Mouse (Mus musculus): Measurements from ENCODE around the gene Wdr48. TPM values are rescaled to one million over a fixed set of nuclear protein-coding genes. Genes with fewer than 3 reads are reported as not detected.

The Wdr48 gene
- polyA plus RNA-seq, 1 experiment from 2014 or later: 36.1 TPM

DNA sequence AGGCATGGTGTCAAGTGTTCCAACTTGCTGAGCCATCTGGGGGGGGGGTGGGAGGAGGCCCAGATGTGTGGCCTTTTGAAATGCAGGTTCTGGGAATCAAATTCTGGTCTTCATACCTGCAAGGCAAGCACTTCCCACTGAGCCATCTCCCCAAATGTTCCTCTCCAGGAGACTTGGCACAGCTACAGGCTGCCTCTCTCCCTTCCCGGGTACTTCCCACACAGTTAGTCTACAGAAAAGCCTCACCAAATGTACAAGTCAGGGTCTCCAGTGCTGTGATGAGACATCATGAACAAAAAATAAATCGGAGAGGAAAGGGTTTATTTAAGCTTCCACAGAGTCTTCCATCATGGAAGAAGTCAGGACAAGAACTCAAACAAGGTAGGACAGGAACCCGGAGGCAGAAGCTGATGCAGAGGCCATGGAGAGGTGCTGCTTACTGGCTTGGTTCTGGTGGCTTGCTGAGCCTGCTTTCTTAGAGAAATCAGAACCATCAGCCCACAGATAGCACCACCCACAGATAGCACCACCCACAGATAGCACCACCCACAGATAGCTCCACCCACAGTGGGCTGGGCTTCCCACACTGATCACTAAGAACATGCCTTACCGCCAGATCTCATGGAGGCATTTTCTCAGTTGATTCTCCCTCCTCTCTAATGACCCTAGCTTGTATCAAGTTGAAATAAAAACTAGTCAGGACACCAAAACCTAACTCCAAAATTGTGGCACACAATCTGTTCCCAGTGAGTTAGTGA, 7.4 kb upstream of the Wdr48 start:
- no peak for ATAC-seq (ENCODE audit: insufficient number of reproducible peaks, insufficient read depth, low FRiP score, low read depth)
- Histone ChIP-seq H3K4me3 (ENCODE audit: control insufficient read depth in 1 of 2, insufficient read depth in 1 of 2, low read depth in 1 of 2, low read length in 2 of 2) (no peak overlapping the region), H3K4me2 (ENCODE audit: low read length) (no peak overlapping the region), H3K9me3 (ENCODE audit: control insufficient read depth, low read length) (no peaks in the 10 kb centered on the region), H3K27ac (replicated peaks in 1 of 2; ENCODE audit: control insufficient read depth in 1 of 2, insufficient read depth in 1 of 2, low read depth in 2 of 2, low read length in 2 of 2) (no peak overlapping the region), H3K27me3 (ENCODE audit: control insufficient read depth, insufficient read depth, low read length) (no peaks in the 10 kb centered on the region), H3K4me1 (ENCODE audit: control insufficient read depth in 2 of 2, insufficient read depth in 2 of 2, low read length in 2 of 2) (no peaks in the 10 kb centered on the region), H3K9ac (ENCODE audit: low read length) (no peak overlapping the region), H3K36me3 (ENCODE audit: control insufficient read depth, insufficient read depth, low read length) (no peaks in the 10 kb centered on the region)
- WGBS: 59% methylated on average over 4 of the region's 4 CpGs

GRCm38 (mm10) chr9:119888843-119889246, 5.8 kb upstream of the Wdr48 start:
- Histone ChIP-seq H3K4me1 (ENCODE audit: control insufficient read depth in 2 of 2, insufficient read depth in 2 of 2, low read length in 2 of 2) (no peaks in the 10 kb centered on the region), H3K4me3 (ENCODE audit: control insufficient read depth in 1 of 2, insufficient read depth in 1 of 2, low read depth in 1 of 2, low read length in 2 of 2) (no peak overlapping the region), H3K36me3 (ENCODE audit: control insufficient read depth, insufficient read depth, low read length) (no peaks in the 10 kb centered on the region), H3K27ac (replicated peaks in 1 of 2; ENCODE audit: control insufficient read depth in 1 of 2, insufficient read depth in 1 of 2, low read depth in 2 of 2, low read length in 2 of 2) (no peak overlapping the region), H3K27me3 (ENCODE audit: control insufficient read depth, insufficient read depth, low read length) (no peaks in the 10 kb centered on the region), H3K4me2 (ENCODE audit: low read length) (no peak overlapping the region), H3K9me3 (ENCODE audit: control insufficient read depth, low read length) (no peaks in the 10 kb centered on the region), H3K9ac (ENCODE audit: low read length) (no peak overlapping the region)
- WGBS: 50% methylated on average over 2 of the region's 2 CpGs
- ATAC-seq (ENCODE audit: insufficient number of reproducible peaks, insufficient read depth, low FRiP score, low read depth): no peak

DNA sequence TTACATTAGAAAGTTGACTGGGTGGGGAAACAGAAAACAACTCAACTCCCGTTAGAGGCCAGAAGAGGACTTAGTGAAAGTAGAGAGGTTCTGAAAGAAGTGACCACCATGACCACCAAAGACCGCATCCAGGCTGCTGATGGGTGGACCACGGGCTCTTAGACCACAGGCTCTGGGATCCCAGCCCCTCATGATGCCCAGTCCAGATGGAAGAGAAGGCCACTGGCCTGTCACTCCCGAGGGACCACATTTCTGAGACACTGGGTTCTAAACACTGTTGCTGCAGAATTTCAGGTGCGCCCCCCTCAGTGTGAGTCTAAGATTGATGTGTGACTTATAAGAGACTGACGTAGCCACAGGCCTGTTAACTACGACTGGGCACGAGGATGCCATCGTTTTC, 5.2 kb upstream of the Wdr48 start:
- Histone ChIP-seq H3K4me2 (ENCODE audit: low read length) (no peak overlapping the region), H3K27me3 (ENCODE audit: control insufficient read depth, insufficient read depth, low read length) (no peaks in the 10 kb centered on the region), H3K27ac (replicated peaks in 1 of 2; ENCODE audit: control insufficient read depth in 1 of 2, insufficient read depth in 1 of 2, low read depth in 2 of 2, low read length in 2 of 2) (no peak overlapping the region), H3K9ac (ENCODE audit: low read length) (no peak overlapping the region), H3K36me3 (ENCODE audit: control insufficient read depth, insufficient read depth, low read length) (no peaks in the 10 kb centered on the region), H3K4me3 (ENCODE audit: control insufficient read depth in 1 of 2, insufficient read depth in 1 of 2, low read depth in 1 of 2, low read length in 2 of 2) (no peak overlapping the region), H3K4me1 (ENCODE audit: control insufficient read depth in 2 of 2, insufficient read depth in 2 of 2, low read length in 2 of 2) (0 out of 4 replicates have a peak, but pooled peaks cover 0 to 3% of the 10 kb centered on the region in 2 experiments), H3K9me3 (ENCODE audit: control insufficient read depth, low read length) (no peaks in the 10 kb centered on the region)
- 82% methylated on average over 9 of the region's 9 CpGs for WGBS
- ATAC-seq (ENCODE audit: insufficient number of reproducible peaks, insufficient read depth, low FRiP score, low read depth): no peak

DNA sequence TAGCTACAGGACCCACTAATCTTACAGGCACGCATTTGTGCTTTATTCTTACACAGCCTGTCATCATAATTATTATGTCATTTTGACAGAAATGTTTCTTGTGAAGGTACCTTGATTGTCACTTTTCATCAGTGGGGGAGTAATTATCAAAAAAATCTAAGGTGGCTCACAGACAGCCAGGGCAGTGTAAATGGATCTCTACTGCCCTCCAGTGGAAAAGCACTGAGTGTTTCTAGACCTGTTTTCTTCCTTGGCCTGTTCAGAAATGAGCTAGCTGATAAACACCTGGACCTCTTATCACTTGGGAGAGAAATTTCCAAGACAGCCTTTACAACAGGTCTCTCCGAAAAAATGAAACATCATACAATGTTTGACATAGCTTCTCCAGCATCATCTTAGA, 4.0 kb upstream of the Wdr48 start:
- Histone ChIP-seq H3K27me3 (ENCODE audit: control insufficient read depth, insufficient read depth, low read length) (no peaks in the 10 kb centered on the region), H3K27ac (replicated peaks in 1 of 2; ENCODE audit: control insufficient read depth in 1 of 2, insufficient read depth in 1 of 2, low read depth in 2 of 2, low read length in 2 of 2) (no peak overlapping the region), H3K36me3 (ENCODE audit: control insufficient read depth, insufficient read depth, low read length) (no peaks in the 10 kb centered on the region), H3K4me1 (ENCODE audit: control insufficient read depth in 2 of 2, insufficient read depth in 2 of 2, low read length in 2 of 2) (peaks cover 4 to 7% of the 10 kb centered on the region in 2 experiments), H3K9ac (ENCODE audit: low read length) (no peak overlapping the region), H3K4me3 (ENCODE audit: control insufficient read depth in 1 of 2, insufficient read depth in 1 of 2, low read depth in 1 of 2, low read length in 2 of 2) (no peak overlapping the region), H3K4me2 (ENCODE audit: low read length) (no peak overlapping the region), H3K9me3 (ENCODE audit: control insufficient read depth, low read length) (no peaks in the 10 kb centered on the region)
- ATAC-seq (ENCODE audit: insufficient number of reproducible peaks, insufficient read depth, low FRiP score, low read depth): no peak
- WGBS: 44% methylated on average over 2 of the region's 2 CpGs

DNA sequence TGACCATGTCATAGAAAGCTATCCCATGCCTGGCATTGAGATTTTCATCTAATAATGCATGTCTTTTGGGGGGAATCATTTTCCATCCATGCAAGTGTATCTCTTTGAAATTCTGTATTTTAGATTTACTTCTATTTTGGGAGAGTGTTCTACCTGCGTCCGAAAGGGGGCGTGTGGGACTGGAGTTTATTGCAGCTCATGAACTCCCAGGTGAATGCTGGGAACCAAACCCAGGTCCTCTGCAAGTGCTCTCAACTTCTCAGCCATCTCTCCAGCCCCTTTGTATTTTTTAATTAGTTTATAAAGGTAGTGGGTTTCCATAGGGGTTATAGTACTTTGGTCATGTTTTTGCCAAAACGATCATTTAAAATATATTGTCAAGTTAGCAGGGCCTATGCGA, 797 bp upstream of the Wdr48 start:
- H3K27ac ChIP-seq (replicated peaks in 1 of 2; ENCODE audit: control insufficient read depth in 1 of 2, insufficient read depth in 1 of 2, low read depth in 2 of 2, low read length in 2 of 2): no peak overlapping the region
- no peak overlapping the region for H3K4me3 ChIP-seq (ENCODE audit: control insufficient read depth in 1 of 2, insufficient read depth in 1 of 2, low read depth in 1 of 2, low read length in 2 of 2)
- H3K9ac ChIP-seq (ENCODE audit: low read length): no peak overlapping the region; the same call in 1 of the 2 replicates

DNA sequence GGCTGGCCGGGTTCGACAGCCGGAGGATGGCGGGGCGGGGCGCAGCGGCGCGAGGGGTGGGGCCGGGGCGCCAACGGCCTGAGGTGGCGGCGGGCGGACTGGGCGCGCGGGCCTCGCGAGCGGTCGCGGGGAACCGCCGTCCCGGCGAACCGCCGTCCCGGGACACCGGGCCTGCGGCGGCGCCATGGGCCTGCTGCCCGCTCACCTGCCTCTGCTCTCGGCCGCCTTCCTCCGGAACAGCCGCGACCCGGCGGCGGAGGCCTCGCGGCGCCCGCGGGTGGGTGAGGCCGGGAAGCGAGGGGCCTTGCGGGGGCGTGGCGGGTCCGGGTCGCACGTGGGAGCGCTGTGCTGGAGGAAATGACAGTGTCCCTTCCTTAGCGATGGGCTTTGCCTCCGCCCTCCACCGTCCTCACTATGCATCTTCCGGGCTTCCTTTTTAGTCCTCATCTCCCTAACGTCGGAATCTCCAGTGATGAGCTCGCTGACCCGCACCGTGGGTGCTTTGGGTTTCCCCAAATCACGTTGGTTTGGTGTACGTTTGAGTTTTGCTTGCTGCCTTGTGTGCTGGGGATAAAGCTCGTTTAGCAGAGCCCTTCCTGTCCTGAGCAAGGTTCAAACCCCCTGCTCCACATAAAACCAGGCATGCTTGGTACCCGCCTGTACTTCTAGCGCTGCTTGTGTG, 503 bp downstream of the Wdr48 start:
- H3K27ac ChIP-seq (replicated peaks in 1 of 2; ENCODE audit: control insufficient read depth in 1 of 2, insufficient read depth in 1 of 2, low read depth in 2 of 2, low read length in 2 of 2): peak overlapping the region; percentile 22 to 66; a peak in 3 of 4 replicates
- H3K9ac ChIP-seq (ENCODE audit: low read length): peak overlapping the region; percentile 94
- no peaks in the 10 kb centered on the region for H3K36me3 ChIP-seq (ENCODE audit: control insufficient read depth, insufficient read depth, low read length)
- WGBS: 2% methylated on average over 38 of the region's 71 CpGs
- H3K4me1 ChIP-seq (ENCODE audit: control insufficient read depth in 2 of 2, insufficient read depth in 2 of 2, low read length in 2 of 2): peaks cover 5 to 13% of the 10 kb centered on the region in 2 experiments
- peak; percentile 65 for ATAC-seq (ENCODE audit: insufficient number of reproducible peaks, insufficient read depth, low FRiP score, low read depth)
- H3K4me3 ChIP-seq (ENCODE audit: control insufficient read depth in 1 of 2, insufficient read depth in 1 of 2, low read depth in 1 of 2, low read length in 2 of 2): peak overlapping the region; percentile 94 to 96
- peak overlapping the region; percentile 94 for H3K4me2 ChIP-seq (ENCODE audit: low read length)
- no peaks in the 10 kb centered on the region for H3K9me3 ChIP-seq (ENCODE audit: control insufficient read depth, low read length)
- no peaks in the 10 kb centered on the region for H3K27me3 ChIP-seq (ENCODE audit: control insufficient read depth, insufficient read depth, low read length)

More for the DNA sequence above, 797 bp upstream of the Wdr48 start:
- Histone ChIP-seq H3K36me3 (ENCODE audit: control insufficient read depth, insufficient read depth, low read length) (no peaks in the 10 kb centered on the region), H3K9me3 (ENCODE audit: control insufficient read depth, low read length) (no peaks in the 10 kb centered on the region), H3K4me2 (ENCODE audit: low read length) (peak overlapping the region; percentile 94), H3K4me1 (ENCODE audit: control insufficient read depth in 2 of 2, insufficient read depth in 2 of 2, low read length in 2 of 2) (peaks cover 5 to 13% of the 10 kb centered on the region in 2 experiments), H3K27me3 (ENCODE audit: control insufficient read depth, insufficient read depth, low read length) (no peaks in the 10 kb centered on the region)
- no peak for ATAC-seq (ENCODE audit: insufficient number of reproducible peaks, insufficient read depth, low FRiP score, low read depth)
- WGBS: 80% methylated on average over 5 of the region's 5 CpGs

DNA sequence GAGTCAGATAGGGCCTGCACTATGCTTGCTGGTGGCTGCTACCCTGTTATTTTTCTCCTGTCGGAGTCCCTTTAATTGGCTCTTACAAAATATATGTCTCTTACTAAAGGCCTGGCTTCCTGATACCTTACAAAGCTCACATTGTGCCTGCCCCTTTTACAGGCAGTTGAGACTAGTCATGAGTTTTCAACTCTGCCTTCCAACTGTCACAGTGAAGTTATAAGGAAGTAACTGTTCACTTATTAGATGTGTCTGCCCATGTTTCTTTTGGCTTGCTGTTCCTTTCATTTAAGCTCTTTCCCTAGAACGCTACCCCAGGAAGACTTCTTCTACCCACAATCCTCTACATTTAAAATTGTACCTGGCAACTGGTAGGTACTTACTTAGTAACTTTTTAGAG, 4.8 kb downstream of the Wdr48 start:
- no peaks in the 10 kb centered on the region for H3K27me3 ChIP-seq (ENCODE audit: control insufficient read depth, insufficient read depth, low read length)
- H3K4me1 ChIP-seq (ENCODE audit: control insufficient read depth in 2 of 2, insufficient read depth in 2 of 2, low read length in 2 of 2): peaks cover 5 to 10% of the 10 kb centered on the region in 2 experiments
- no peak overlapping the region for H3K9ac ChIP-seq (ENCODE audit: low read length)
- 92% methylated on average over 2 of the region's 2 CpGs for WGBS
- H3K4me2 ChIP-seq (ENCODE audit: low read length): no peak overlapping the region
- H3K27ac ChIP-seq (replicated peaks in 1 of 2; ENCODE audit: control insufficient read depth in 1 of 2, insufficient read depth in 1 of 2, low read depth in 2 of 2, low read length in 2 of 2): no peak overlapping the region
- peaks cover 27% of the 10 kb centered on the region for H3K36me3 ChIP-seq (ENCODE audit: control insufficient read depth, insufficient read depth, low read length)
- no peak overlapping the region for H3K4me3 ChIP-seq (ENCODE audit: control insufficient read depth in 1 of 2, insufficient read depth in 1 of 2, low read depth in 1 of 2, low read length in 2 of 2)
- no peaks in the 10 kb centered on the region for H3K9me3 ChIP-seq (ENCODE audit: control insufficient read depth, low read length)
- ATAC-seq (ENCODE audit: insufficient number of reproducible peaks, insufficient read depth, low FRiP score, low read depth): no peak
